Mouse (Mus musculus): ENCODE measurements around the gene Mst1r. TPM values are rescaled to one million over a fixed set of nuclear protein-coding genes. Genes with fewer than 3 reads are reported as not detected.

Gene Mst1r
- polyA plus RNA-seq, 1 experiment from 2014 or later: 0.80 TPM

GRCm38 (mm10) chr9:107888267-107888850, 18.3 kb upstream of the Mst1r start:
- peak overlapping the region; percentile 81 for H3K4me3 ChIP-seq (ENCODE audit: low read length)
- no peak overlapping the region for H3K27ac ChIP-seq (ENCODE audit: low read depth, low read length)
- no peaks in the 10 kb centered on the region for H3K9me3 ChIP-seq (ENCODE audit: control insufficient read depth, low read length)
- H3K9ac ChIP-seq (ENCODE audit: low read depth, low read length): peak overlapping the region; percentile 75
- ATAC-seq (ENCODE audit: low FRiP score, low TSS enrichment): peak; percentile 83
- no peaks in the 10 kb centered on the region for H3K36me3 ChIP-seq (ENCODE audit: control insufficient read depth, insufficient read depth, low read length)
- under 1% methylated on average over 18 of the region's 18 CpGs for WGBS
- peak overlapping the region; percentile 86 for H3K4me2 ChIP-seq (replicated peaks; ENCODE audit: low read depth, low read length)
- peaks cover 5% of the 10 kb centered on the region; the same call in 1 of the 2 replicates for H3K27me3 ChIP-seq (ENCODE audit: control insufficient read depth, insufficient read depth, low read length)
- H3K4me1 ChIP-seq (ENCODE audit: control insufficient read depth, insufficient read depth, low read length): peaks cover 6% of the 10 kb centered on the region

GRCm38 (mm10) chr9:107890260-107890659, 16.4 kb upstream of the Mst1r start:
- Histone ChIP-seq H3K4me1 (ENCODE audit: control insufficient read depth, insufficient read depth, low read length) (peaks cover 6% of the 10 kb centered on the region), H3K9ac (ENCODE audit: low read depth, low read length) (no peak overlapping the region), H3K9me3 (ENCODE audit: control insufficient read depth, low read length) (no peaks in the 10 kb centered on the region), H3K4me2 (replicated peaks; ENCODE audit: low read depth, low read length) (no peak overlapping the region), H3K4me3 (ENCODE audit: low read length) (no peak overlapping the region), H3K27ac (ENCODE audit: low read depth, low read length) (no peak overlapping the region), H3K27me3 (ENCODE audit: control insufficient read depth, insufficient read depth, low read length) (peaks cover 5% of the 10 kb centered on the region; the same call in 1 of the 2 replicates), H3K36me3 (ENCODE audit: control insufficient read depth, insufficient read depth, low read length) (no peaks in the 10 kb centered on the region)
- WGBS: 83% methylated on average over 6 of the region's 6 CpGs
- ATAC-seq (ENCODE audit: low FRiP score, low TSS enrichment): no peak

- peaks cover 6% of the 10 kb centered on the region for H3K4me1 ChIP-seq (ENCODE audit: control insufficient read depth, insufficient read depth, low read length)
- no peak overlapping the region for H3K4me3 ChIP-seq (ENCODE audit: low read length)
- no peaks in the 10 kb centered on the region for H3K9me3 ChIP-seq (ENCODE audit: control insufficient read depth, low read length)
- H3K27me3 ChIP-seq (ENCODE audit: control insufficient read depth, insufficient read depth, low read length): peaks cover 4% of the 10 kb centered on the region; the same call in 1 of the 2 replicates
- no peak overlapping the region for H3K27ac ChIP-seq (ENCODE audit: low read depth, low read length)
- no peak overlapping the region for H3K4me2 ChIP-seq (replicated peaks; ENCODE audit: low read depth, low read length)
- H3K36me3 ChIP-seq (ENCODE audit: control insufficient read depth, insufficient read depth, low read length): no peaks in the 10 kb centered on the region
- ATAC-seq (ENCODE audit: low FRiP score, low TSS enrichment): no peak
- 94% methylated on average over 1 of the region's 1 CpGs for WGBS
- no peak overlapping the region for H3K9ac ChIP-seq (ENCODE audit: low read depth, low read length)
Observed at GRCm38 (mm10) chr9:107891023-107891422, 15.7 kb upstream of the Mst1r start.

GRCm38 (mm10) chr9:107898563-107898962, 8.1 kb upstream of the Mst1r start:
- Histone ChIP-seq H3K4me1 (ENCODE audit: control insufficient read depth, insufficient read depth, low read length) (peaks cover 9% of the 10 kb centered on the region; the same call in 1 of the 2 replicates), H3K9me3 (ENCODE audit: control insufficient read depth, low read length) (no peaks in the 10 kb centered on the region), H3K4me3 (ENCODE audit: low read length) (no peak overlapping the region), H3K4me2 (replicated peaks; ENCODE audit: low read depth, low read length) (no peak overlapping the region), H3K9ac (ENCODE audit: low read depth, low read length) (no peak overlapping the region), H3K27me3 (ENCODE audit: control insufficient read depth, insufficient read depth, low read length) (peaks cover 11% of the 10 kb centered on the region), H3K27ac (ENCODE audit: low read depth, low read length) (no peak overlapping the region), H3K36me3 (ENCODE audit: control insufficient read depth, insufficient read depth, low read length) (no peaks in the 10 kb centered on the region)
- 87% methylated on average over 10 of the region's 10 CpGs for WGBS
- no peak for ATAC-seq (ENCODE audit: low FRiP score, low TSS enrichment)

- WGBS: 68% methylated on average over 12 of the region's 12 CpGs
- no peaks in the 10 kb centered on the region for H3K36me3 ChIP-seq (ENCODE audit: control insufficient read depth, insufficient read depth, low read length)
- H3K27ac ChIP-seq (ENCODE audit: low read depth, low read length): no peak overlapping the region
- H3K4me3 ChIP-seq (ENCODE audit: low read length): no peak overlapping the region
- ATAC-seq (ENCODE audit: low FRiP score, low TSS enrichment): no peak
- H3K9me3 ChIP-seq (ENCODE audit: control insufficient read depth, low read length): no peaks in the 10 kb centered on the region
- H3K4me2 ChIP-seq (replicated peaks; ENCODE audit: low read depth, low read length): no peak overlapping the region
- H3K27me3 ChIP-seq (ENCODE audit: control insufficient read depth, insufficient read depth, low read length): peaks cover 11% of the 10 kb centered on the region
- H3K4me1 ChIP-seq (ENCODE audit: control insufficient read depth, insufficient read depth, low read length): peaks cover 9% of the 10 kb centered on the region; the same call in 1 of the 2 replicates
- H3K9ac ChIP-seq (ENCODE audit: low read depth, low read length): no peak overlapping the region
Observed at GRCm38 (mm10) chr9:107899855-107900254, 6.8 kb upstream of the Mst1r start.

GRCm38 (mm10) chr9:107900840-107901626, 5.6 kb upstream of the Mst1r start:
- H3K9me3 ChIP-seq (ENCODE audit: control insufficient read depth, low read length): no peaks in the 10 kb centered on the region
- peaks cover 16% of the 10 kb centered on the region for H3K4me1 ChIP-seq (ENCODE audit: control insufficient read depth, insufficient read depth, low read length)
- peak overlapping the region; percentile 79 for H3K4me2 ChIP-seq (replicated peaks; ENCODE audit: low read depth, low read length)
- H3K27ac ChIP-seq (ENCODE audit: low read depth, low read length): no peak overlapping the region
- no peaks in the 10 kb centered on the region for H3K36me3 ChIP-seq (ENCODE audit: control insufficient read depth, insufficient read depth, low read length)
- ATAC-seq (ENCODE audit: low FRiP score, low TSS enrichment): peak; percentile 60
- 3% methylated on average over 44 of the region's 44 CpGs for WGBS
- peak overlapping the region; percentile 37 for H3K4me3 ChIP-seq (ENCODE audit: low read length)
- H3K27me3 ChIP-seq (ENCODE audit: control insufficient read depth, insufficient read depth, low read length): peaks cover 11% of the 10 kb centered on the region
- peak overlapping the region; percentile 48; the same call in 1 of the 2 replicates for H3K9ac ChIP-seq (ENCODE audit: low read depth, low read length)

- Histone ChIP-seq H3K4me1 (ENCODE audit: control insufficient read depth, insufficient read depth, low read length) (peaks cover 22% of the 10 kb centered on the region), H3K36me3 (ENCODE audit: control insufficient read depth, insufficient read depth, low read length) (no peaks in the 10 kb centered on the region), H3K27me3 (ENCODE audit: control insufficient read depth, insufficient read depth, low read length) (peaks cover 11% of the 10 kb centered on the region), H3K4me3 (ENCODE audit: low read length) (peak overlapping the region; percentile 37), H3K9me3 (ENCODE audit: control insufficient read depth, low read length) (no peaks in the 10 kb centered on the region), H3K4me2 (replicated peaks; ENCODE audit: low read depth, low read length) (peak overlapping the region; percentile 79), H3K9ac (ENCODE audit: low read depth, low read length) (no peak overlapping the region), H3K27ac (ENCODE audit: low read depth, low read length) (no peak overlapping the region)
- 15% methylated on average over 17 of the region's 17 CpGs for WGBS
- no peak; the same call in 1 of the 2 replicates for ATAC-seq (ENCODE audit: low FRiP score, low TSS enrichment)
Observed at GRCm38 (mm10) chr9:107901627-107901914, 5.1 kb upstream of the Mst1r start.

- Histone ChIP-seq H3K27me3 (ENCODE audit: control insufficient read depth, insufficient read depth, low read length) (peaks cover 10% of the 10 kb centered on the region), H3K4me1 (ENCODE audit: control insufficient read depth, insufficient read depth, low read length) (peaks cover 43% of the 10 kb centered on the region), H3K9me3 (ENCODE audit: control insufficient read depth, low read length) (no peaks in the 10 kb centered on the region), H3K36me3 (ENCODE audit: control insufficient read depth, insufficient read depth, low read length) (no peaks in the 10 kb centered on the region), H3K4me2 (replicated peaks; ENCODE audit: low read depth, low read length) (no peak overlapping the region), H3K9ac (ENCODE audit: low read depth, low read length) (no peak overlapping the region), H3K27ac (ENCODE audit: low read depth, low read length) (no peak overlapping the region), H3K4me3 (ENCODE audit: low read length) (no peak overlapping the region)
- no peak; the same call in 1 of the 2 replicates for ATAC-seq (ENCODE audit: low FRiP score, low TSS enrichment)
- WGBS: 7% methylated on average over 4 of the region's 4 CpGs
Observed at GRCm38 (mm10) chr9:107904726-107905125, 1.9 kb upstream of the Mst1r start.

Measured in kidney, embryonic 14.5 days (tissue).